Mouse (Mus musculus) heart, adult 2 months (tissue): ENCODE measurements around the gene Mgat5.

Experiments
- CTCF ChIP-seq: fragments of 200-600 bp; IDR thresholded peaks from 2 replicates; pipeline ENCODE4 v1.8.1; 2022; ENCODE audit warnings: antibody characterized with exemption, mild to moderate bottlenecking, moderate library complexity
- POLR2A ChIP-seq: fragments of 200-500 bp; IDR thresholded peaks from 2 replicates; pipeline ENCODE4 v1.6.1; 2011; ENCODE audit warnings: mild to moderate bottlenecking, low read depth, low read length, control low read depth; ENCODE audit not compliant: insufficient read depth

DNA sequence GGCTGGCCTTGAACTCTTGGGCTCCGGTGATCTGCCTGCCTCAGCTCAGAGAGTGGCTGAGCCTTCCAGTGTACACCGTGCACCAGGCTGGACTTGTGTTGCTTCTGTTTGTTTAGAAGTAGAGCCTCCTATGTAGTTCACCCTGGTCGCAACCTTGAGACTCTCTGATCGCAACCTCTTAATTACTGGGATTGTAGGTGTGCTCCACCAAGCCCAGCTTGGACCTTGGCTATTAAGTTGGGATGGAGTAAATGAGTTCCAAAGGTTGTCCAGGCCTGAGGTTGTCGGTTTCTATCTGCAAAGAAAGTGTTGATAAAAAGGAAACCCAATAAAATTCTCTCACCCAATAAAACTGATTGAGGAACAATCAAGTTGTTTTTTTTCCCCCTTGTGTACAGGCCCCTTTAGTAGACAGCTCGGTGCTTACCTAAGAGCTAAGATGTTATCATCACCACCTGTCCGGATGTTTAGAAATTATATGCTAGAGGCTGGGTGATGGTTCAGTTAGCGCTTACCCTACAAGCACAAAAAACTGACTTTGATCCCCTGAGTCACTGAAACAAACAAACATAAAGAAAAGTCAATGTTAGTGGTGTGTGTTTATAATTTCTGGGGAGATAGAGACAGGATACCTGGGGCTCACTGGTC lies 9.9 kb downstream of the Mgat5 start:
- TF ChIP-seq POLR2A (no peak), CTCF (no peak)
